Mouse (Mus musculus): ENCODE results near the gene Lrp8.

Gene Lrp8

GRCm38 (mm10) chr4:107802185-107802449 is at the start of gene Lrp8:
Lrp8 (plus strand) TSS chr4:107802261.
- DNase-seq (ENCODE audit: low spot score): no peak

GRCm38 (mm10) chr4:107756222-107756621 is 45.8 kb upstream of the Lrp8 start:
- no peak for DNase-seq (ENCODE audit: low spot score)

- no peak for DNase-seq (ENCODE audit: low spot score)
These were observed 44.3 kb upstream of the Lrp8 start for GRCm38 (mm10) chr4:107757487-107758470.

GRCm38 (mm10) chr4:107758938-107759337 is 43.1 kb upstream of the Lrp8 start:
- DNase-seq (ENCODE audit: low spot score): no peak

GRCm38 (mm10) chr4:107763001-107763400 is 39.1 kb upstream of the Lrp8 start:
- no peak for DNase-seq (ENCODE audit: low spot score)

- DNase-seq (ENCODE audit: low spot score): no peak
These were observed 38.5 kb upstream of the Lrp8 start for GRCm38 (mm10) chr4:107763598-107763997.

- DNase-seq (ENCODE audit: low spot score): no peak
These were observed 36.8 kb upstream of the Lrp8 start for GRCm38 (mm10) chr4:107765196-107765813.

- DNase-seq (ENCODE audit: low spot score): no peak
These were observed 35.9 kb upstream of the Lrp8 start for GRCm38 (mm10) chr4:107766182-107766581.

- no peak for DNase-seq (ENCODE audit: low spot score)
These were observed 29.8 kb upstream of the Lrp8 start for GRCm38 (mm10) chr4:107772122-107772825.

GRCm38 (mm10) chr4:107774868-107775267 is 27.2 kb upstream of the Lrp8 start:
- no peak for DNase-seq (ENCODE audit: low spot score)

GRCm38 (mm10) chr4:107775672-107776071 is 26.4 kb upstream of the Lrp8 start:
- DNase-seq (ENCODE audit: low spot score): no peak

GRCm38 (mm10) chr4:107776990-107777673 is 24.9 kb upstream of the Lrp8 start:
- no peak for DNase-seq (ENCODE audit: low spot score)

GRCm38 (mm10) chr4:107783541-107783940 is 18.5 kb upstream of the Lrp8 start:
- no peak for DNase-seq (ENCODE audit: low spot score)

GRCm38 (mm10) chr4:107788841-107789240 is 13.2 kb upstream of the Lrp8 start:
- DNase-seq (ENCODE audit: low spot score): no peak

GRCm38 (mm10) chr4:107800801-107801200 is 1.3 kb upstream of the Lrp8 start:
- DNase-seq (ENCODE audit: low spot score): no peak

GRCm38 (mm10) chr4:107801366-107802184 is 486 bp upstream of the Lrp8 start:
- DNase-seq (ENCODE audit: low spot score): peak; percentile 38

- DNase-seq (ENCODE audit: low spot score): no peak
These were observed 630 bp downstream of the Lrp8 start for GRCm38 (mm10) chr4:107802450-107803331.

- peak; percentile 45 for DNase-seq (ENCODE audit: low spot score)
These were observed 1.5 kb downstream of the Lrp8 start for GRCm38 (mm10) chr4:107803351-107804106.

- DNase-seq (ENCODE audit: low spot score): no peak
These were observed 3.4 kb downstream of the Lrp8 start for GRCm38 (mm10) chr4:107805491-107805890.

- DNase-seq (ENCODE audit: low spot score): no peak
These were observed 5.7 kb downstream of the Lrp8 start for GRCm38 (mm10) chr4:107807796-107808195.
